16 mouse cellular contexts compared by ENCODE assay signal in genomic region chr2:149542837-149543236, GRCm38 (mm10).
DNase-seq lines count a peak whose midpoint lies in the region.
"Had no signal": no experiment of that assay in that cellular context is flagged by ENCODE, and none has a peak within 500 bp of the region (broad histone marks: within the 10 kb centered on the region; RNA-seq: fewer than 3 reads in every experiment).

No protein-coding gene starts in this region.

- DNase-seq in left cerebral cortex, adult 18-20 months (ENCODE audit: low spot score in 2 of 2) = peak; percentile 9 to 41
- no peak for DNase-seq in left cerebral cortex, adult 11 months (ENCODE audit: low spot score)
- peak; percentile 47 for DNase-seq in right cerebral cortex, adult 18-20 months
- DNase-seq in right cerebral cortex, postnatal 14 days = no peak
- peak; percentile 53 for DNase-seq in brain, adult 2 months (ENCODE audit: low read depth, low spot score)
- DNase-seq in telencephalon, adult 2 months (ENCODE audit: low read depth, low spot score) = peak; percentile 42
- DNase-seq: adrenal gland, adult 2 months; adrenal gland, postnatal 14 days; cerebellum, adult 18-20 months; cerebellum, adult 9-11 months; cerebellum, postnatal 25 days; forebrain, postnatal 0 days; gastrocnemius, postnatal 25 days; heart, adult 18-20 months; heart, postnatal 10 days; heart, postnatal 36 days had no signal

Comparison
In these comparisons a context has a peak if more than half of its experiments do, and no peak if none do; other contexts are left out.
1. DNase-seq: peak in left cerebral cortex, adult 18-20 months (2 of 2), right cerebral cortex, adult 18-20 months (single experiment), brain, adult 2 months (single experiment) and telencephalon, adult 2 months (single experiment); none in left cerebral cortex, adult 11 months (single experiment) and right cerebral cortex, postnatal 14 days (single experiment).